24 mouse cellular contexts compared by ENCODE assay signal in the genomic region with DNA sequence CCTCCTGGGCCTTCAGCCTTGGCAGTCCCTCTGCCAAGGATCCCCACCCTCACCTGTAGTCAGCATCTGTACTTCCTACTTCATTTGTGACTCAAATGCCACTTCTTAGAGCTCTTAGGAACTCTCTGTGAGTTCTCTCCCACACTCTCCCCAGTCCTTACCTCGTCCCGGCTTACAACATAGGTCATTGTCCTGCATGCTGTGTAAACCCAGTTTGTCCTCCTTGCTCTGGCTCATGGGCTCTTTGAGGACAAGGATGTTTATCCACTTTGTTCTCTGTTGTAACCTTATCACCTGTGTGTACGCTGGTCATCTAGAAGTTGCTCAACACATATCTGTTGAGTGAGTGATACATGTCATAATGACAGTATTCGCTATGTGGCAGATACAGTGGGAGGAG.
DNase-seq lines count a peak whose midpoint lies in the region; ATAC-seq and TF ChIP-seq lines count a peak whose summit lies in the region.
"Had no signal": no experiment of that assay in that cellular context is flagged by ENCODE, and none has a peak within 500 bp of the region (broad histone marks: within the 10 kb centered on the region; RNA-seq: fewer than 3 reads in every experiment).

No protein-coding gene starts in this region.

- H3K4me3 ChIP-seq in liver, adult 2 months (ENCODE audit: insufficient read depth, low read depth, low read length): no peak overlapping the region
- H3K4me3 ChIP-seq in lung, adult 2 months (replicated peaks; ENCODE audit: extremely low read depth, low read depth, low read length): no peak overlapping the region
- no peak overlapping the region for H3K4me3 ChIP-seq in stomach, postnatal 0 days (ENCODE audit: low read depth, low read length)
- H3K4me3 ChIP-seq: embryonic facial prominence, embryonic 13.5 days; embryonic facial prominence, embryonic 15.5 days; erythroblast, embryonic 14.5 days; forebrain, embryonic 10.5 days; forebrain, embryonic 12.5 days had no signal

- no peaks in the 10 kb centered on the region for H3K36me3 ChIP-seq in liver, adult 2 months (ENCODE audit: control insufficient read depth, insufficient read depth, low read length)
- H3K36me3 ChIP-seq in stomach, postnatal 0 days (ENCODE audit: control insufficient read depth, insufficient read depth, low read length): no peaks in the 10 kb centered on the region
- H3K36me3 ChIP-seq: embryonic facial prominence, embryonic 15.5 days; forebrain, embryonic 12.5 days had no signal

- H3K27me3 ChIP-seq in liver, adult 2 months (ENCODE audit: control insufficient read depth, insufficient read depth, low read length): no peaks in the 10 kb centered on the region
- H3K27me3 ChIP-seq in stomach, postnatal 0 days (ENCODE audit: control insufficient read depth, insufficient read depth, low read length): no peaks in the 10 kb centered on the region
- H3K27me3 ChIP-seq: embryonic facial prominence, embryonic 13.5 days; embryonic facial prominence, embryonic 15.5 days had no signal

- WGBS in liver, adult 2 months: 20% methylated on average over 4 of the region's 4 CpGs
- WGBS in lung, adult 2 months: 67% methylated on average over 4 of the region's 4 CpGs
- 77% methylated on average over 4 of the region's 4 CpGs for WGBS in stomach, postnatal 0 days

- no peak for TF ChIP-seq CTCF in liver, adult 2 months (IDR thresholded peaks at IDR 0.05; ENCODE audit: low read depth, low read length)
- TF ChIP-seq CTCF in lung, adult 2 months (IDR thresholded peaks at IDR 0.05; ENCODE audit: insufficient read depth, low read length): no peak
- TF ChIP-seq CTCF in stomach, postnatal 0 days (IDR thresholded peaks at IDR 0.05; ENCODE audit: low read depth): no peak

- no peak for TF ChIP-seq POLR2A in liver, adult 2 months (IDR thresholded peaks at IDR 0.05; ENCODE audit: extremely low read depth, insufficient read depth, low read length)
- TF ChIP-seq POLR2A in lung, adult 2 months (IDR thresholded peaks at IDR 0.05; ENCODE audit: borderline replicate concordance, extremely low read depth, low read depth, low read length): no peak

- TF ChIP-seq EP300 in stomach, postnatal 0 days (optimal IDR thresholded peaks at IDR 0.05): no peak

- peak; percentile 76 for DNase-seq in liver, adult 2 months (ENCODE audit: extremely low read depth, low read depth, low spot score)
- no peak for DNase-seq in liver
- peak; percentile 53 to 72 for DNase-seq in lung, adult 18-20 months
- no peak for DNase-seq in lung, postnatal 10 days
- DNase-seq in lung, postnatal 25 days (ENCODE audit: low spot score): peak; percentile 62
- no peak for DNase-seq in lung, adult 2 months
- no peak for DNase-seq in stomach, postnatal 0 days (ENCODE audit: low spot score)
- no peak for DNase-seq in spleen, postnatal 36 days (ENCODE audit: low spot score in 2 of 2)
- DNase-seq: adrenal gland, adult 2 months; adrenal gland, postnatal 10 days; adrenal gland, postnatal 25 days; cerebellum, adult 11 months; cerebellum, adult 18-20 months; cerebellum, adult 8-10 months; cerebellum, adult 9-11 months; cerebellum, postnatal 14 days; cerebellum, postnatal 36 days; embryo, embryonic 11 days had no signal

- peak; percentile 44; the same call in 1 of the 2 replicates for ATAC-seq in stomach, postnatal 0 days (ENCODE audit: low FRiP score, low TSS enrichment)
- ATAC-seq: forebrain, embryonic 14.5 days had no signal

- H3K4me1 ChIP-seq in liver, adult 2 months (ENCODE audit: control insufficient read depth, insufficient read depth, low read length): peaks cover 1% of the 10 kb centered on the region; the same call in 1 of the 2 replicates
- peaks cover 3% of the 10 kb centered on the region; the same call in 1 of the 2 replicates for H3K4me1 ChIP-seq in lung, adult 2 months (ENCODE audit: control insufficient read depth, insufficient read depth, low read length)
- no peaks in the 10 kb centered on the region for H3K4me1 ChIP-seq in stomach, postnatal 0 days (replicated peaks; ENCODE audit: control insufficient read depth, insufficient read depth)

- H3K9me3 ChIP-seq in stomach, postnatal 0 days (ENCODE audit: control insufficient read depth, low read length): no peaks in the 10 kb centered on the region
- H3K9me3 ChIP-seq: embryonic facial prominence, embryonic 13.5 days; embryonic facial prominence, embryonic 15.5 days; forebrain, embryonic 10.5 days; forebrain, embryonic 12.5 days had no signal

- H3K79me2 ChIP-seq in liver, adult 2 months (ENCODE audit: control insufficient read depth, insufficient read depth, low read length): no peaks in the 10 kb centered on the region

- H3K4me2 ChIP-seq in stomach, postnatal 0 days (replicated peaks; ENCODE audit: low read depth): no peak overlapping the region
- H3K4me2 ChIP-seq: embryonic facial prominence, embryonic 13.5 days; embryonic facial prominence, embryonic 15.5 days; forebrain, embryonic 12.5 days had no signal

- no peak overlapping the region for H3K9ac ChIP-seq in liver, adult 2 months (ENCODE audit: low read depth, low read length)
- no peak overlapping the region for H3K9ac ChIP-seq in stomach, postnatal 0 days (ENCODE audit: low read length)
- H3K9ac ChIP-seq: embryonic facial prominence, embryonic 13.5 days; embryonic facial prominence, embryonic 15.5 days; forebrain, embryonic 12.5 days had no signal

- no peak overlapping the region for H3K27ac ChIP-seq in liver, adult 2 months (replicated peaks; ENCODE audit: insufficient read depth, low read depth, low read length)
- no peak overlapping the region for H3K27ac ChIP-seq in stomach, postnatal 0 days (replicated peaks)
- H3K27ac ChIP-seq: embryonic facial prominence, embryonic 13.5 days; embryonic facial prominence, embryonic 15.5 days; forebrain, embryonic 10.5 days; forebrain, embryonic 12.5 days had no signal

Comparison
In these comparisons a context has a peak if more than half of its experiments do, and no peak if none do; other contexts are left out.
1. DNase-seq: peak in liver, adult 2 months (single experiment), lung, adult 18-20 months (2 of 2) and lung, postnatal 25 days (single experiment); none in liver (single experiment), lung, postnatal 10 days (single experiment), lung, adult 2 months (single experiment), stomach, postnatal 0 days (single experiment) and spleen, postnatal 36 days (0 of 2).